Mouse (Mus musculus): ENCODE data around the gene Khnyn.

The Khnyn gene

DNA sequence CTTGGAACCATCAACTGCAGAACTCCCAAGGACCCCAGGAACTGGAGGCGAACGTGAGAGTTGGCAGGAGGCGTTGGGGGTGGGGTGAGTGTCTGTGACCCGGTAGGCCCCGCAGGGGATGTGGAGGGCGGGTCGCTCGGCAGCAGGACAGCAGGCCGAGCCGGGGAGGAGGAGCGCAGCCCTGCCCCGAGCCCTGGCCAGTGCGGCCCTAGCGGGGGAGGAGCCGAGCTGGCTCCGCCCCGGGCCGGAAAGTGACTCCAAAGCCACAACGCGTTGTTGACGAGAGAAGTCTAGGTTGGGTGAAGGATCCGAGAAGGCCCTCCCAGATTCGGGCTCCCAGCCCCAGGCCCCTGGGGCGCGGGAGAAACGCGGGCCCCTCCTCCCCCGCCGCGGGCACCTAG is at the start of gene Khnyn:
Gene Khnyn (plus strand): TSS at position 235 of the 401 bp plus-strand sequence.
- DNase-seq (ENCODE audit: low read depth), result peak; percentile 81

DNA sequence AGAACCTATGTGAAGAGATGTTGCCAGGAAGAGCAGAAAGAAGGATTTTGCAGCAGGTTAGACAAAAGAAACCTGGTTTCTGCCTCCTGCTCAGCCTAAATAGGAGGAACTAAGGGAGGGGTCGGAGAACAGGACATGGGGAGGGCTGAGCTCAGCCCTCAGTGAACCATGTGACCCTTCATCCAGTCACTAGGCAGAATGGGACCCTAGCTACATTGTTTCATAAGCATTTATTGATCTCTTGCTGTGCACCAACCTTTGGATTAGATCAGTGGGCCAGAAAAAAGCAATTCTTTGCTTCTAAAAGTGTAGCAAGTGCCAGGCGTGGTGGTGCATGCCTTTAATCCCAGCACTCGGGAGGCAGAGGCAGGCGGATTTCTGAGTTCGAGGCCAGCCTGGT is 46.4 kb upstream of the Khnyn start:
- no peak for DNase-seq (ENCODE audit: low read depth)

DNA sequence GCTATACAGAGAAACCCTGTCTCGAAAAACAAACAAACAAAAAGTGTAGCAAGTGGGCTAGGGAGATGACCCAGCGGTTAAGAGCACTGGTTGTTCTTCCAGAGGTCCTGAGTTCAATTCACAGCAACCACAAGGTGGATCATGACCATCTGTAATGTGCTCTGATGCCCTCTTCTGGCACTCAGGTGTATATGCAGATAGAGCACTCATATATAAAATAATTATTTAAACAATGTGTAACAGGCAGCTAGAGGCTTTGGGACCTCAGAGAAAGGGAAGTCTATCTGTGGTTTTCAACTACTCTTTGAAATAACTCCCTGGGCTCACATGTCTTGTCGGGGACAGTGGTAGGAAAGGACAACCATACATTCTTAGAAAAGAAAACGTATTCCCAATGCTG is 46.0 kb upstream of the Khnyn start:
- DNase-seq (ENCODE audit: low read depth), result no peak

DNA sequence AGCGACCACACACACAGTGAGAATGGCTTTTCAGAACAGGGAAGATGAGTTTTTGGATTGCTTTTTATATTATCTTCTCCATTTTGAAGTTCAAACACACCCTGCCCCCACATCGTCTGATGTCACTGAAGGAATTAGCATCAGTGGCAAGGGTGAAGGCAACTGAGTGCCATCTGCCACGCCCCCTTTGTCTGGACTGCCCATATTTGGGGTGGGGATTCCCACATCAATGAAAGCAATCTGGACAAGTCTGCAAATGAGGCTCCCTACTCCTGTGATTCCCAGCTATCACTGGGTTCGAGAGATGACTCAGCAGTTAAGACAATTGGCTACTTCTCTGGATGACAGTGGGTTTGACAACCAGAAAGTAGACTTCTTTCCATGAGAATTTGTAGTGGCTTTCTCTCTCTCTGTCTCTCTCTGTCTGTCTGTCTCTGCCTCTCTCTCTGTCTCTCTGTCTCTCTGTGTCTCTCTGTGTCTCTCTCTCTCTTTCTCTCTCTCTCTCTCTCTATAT is 43.8 kb upstream of the Khnyn start:
- no peak for DNase-seq (ENCODE audit: low read depth)

DNA sequence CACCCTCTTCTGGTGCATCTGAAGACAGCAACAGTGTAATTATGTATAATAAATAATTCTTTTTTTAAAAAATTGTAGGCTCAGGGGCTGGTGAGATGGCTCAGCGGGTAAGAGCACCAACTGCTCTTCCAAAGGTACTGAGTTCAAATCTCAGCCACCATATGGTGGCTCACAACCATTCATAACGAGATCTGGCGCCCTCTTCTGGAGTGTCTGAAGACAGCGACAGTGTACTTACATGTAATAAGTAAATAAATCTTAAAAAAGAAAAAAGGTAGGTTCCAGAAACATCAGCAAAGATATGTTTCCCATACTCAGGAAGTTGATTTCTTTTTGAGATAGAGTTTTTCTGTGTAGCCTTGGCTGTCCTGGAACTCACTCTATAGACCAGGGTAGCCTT is 42.0 kb upstream of the Khnyn start:
- no peak for DNase-seq (ENCODE audit: low read depth)

DNA sequence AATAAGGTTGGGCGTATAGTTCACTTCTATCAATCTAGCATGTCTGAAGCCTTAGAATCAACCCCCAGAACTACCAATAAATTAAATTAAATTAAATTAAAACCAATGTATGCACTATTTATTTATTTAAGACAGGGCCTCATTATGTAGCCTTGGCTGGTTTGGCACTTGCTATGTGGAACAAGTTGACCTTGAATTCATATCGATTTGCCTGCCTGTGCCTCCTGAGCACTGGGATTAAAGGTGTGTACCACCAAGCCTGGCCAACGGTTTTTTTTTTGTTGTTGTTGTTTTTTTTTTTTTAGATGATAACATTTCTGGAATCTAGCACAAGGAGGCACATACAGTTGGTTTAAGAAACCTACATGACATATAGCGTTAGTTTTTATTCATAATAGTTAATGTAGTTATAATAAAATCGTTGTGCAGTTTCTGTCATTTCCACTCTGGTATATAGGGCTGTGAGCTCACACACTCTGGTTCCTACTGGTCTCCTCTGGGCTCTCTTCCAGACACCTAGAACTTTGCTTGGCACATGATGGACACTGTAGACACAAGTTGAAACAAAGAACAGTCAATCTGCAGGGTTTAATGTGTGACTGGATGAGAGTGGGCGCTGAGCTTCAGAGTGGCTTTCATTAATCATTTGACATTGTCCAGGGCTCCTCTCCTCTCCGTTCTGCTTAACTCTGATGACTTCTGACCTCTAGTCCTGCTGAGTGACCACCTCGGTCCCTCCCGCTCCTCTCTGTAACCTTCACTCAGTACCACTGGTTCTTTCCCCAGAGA is 39.0 kb upstream of the Khnyn start:
- no peak for DNase-seq (ENCODE audit: low read depth)

DNA sequence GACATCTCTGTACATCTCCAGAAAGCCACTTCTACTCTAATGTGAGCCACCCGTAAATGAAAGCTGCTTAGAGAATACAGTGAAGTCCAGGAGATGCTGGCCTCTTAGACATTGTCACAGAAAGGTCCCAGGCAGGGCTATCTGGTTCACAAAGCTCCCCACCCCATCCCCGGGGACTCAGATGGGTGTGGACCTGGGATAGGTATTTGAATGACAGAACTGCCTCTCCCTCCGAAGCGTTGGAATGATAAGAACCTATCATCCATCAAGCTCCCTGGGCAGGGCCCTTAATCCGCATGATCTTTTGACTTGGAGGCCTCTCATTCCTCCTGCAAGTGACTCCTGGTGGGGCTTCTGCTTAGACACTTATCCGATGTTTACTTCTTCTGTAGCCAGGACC is 33.9 kb upstream of the Khnyn start:
- DNase-seq (ENCODE audit: low read depth), result no peak

DNA sequence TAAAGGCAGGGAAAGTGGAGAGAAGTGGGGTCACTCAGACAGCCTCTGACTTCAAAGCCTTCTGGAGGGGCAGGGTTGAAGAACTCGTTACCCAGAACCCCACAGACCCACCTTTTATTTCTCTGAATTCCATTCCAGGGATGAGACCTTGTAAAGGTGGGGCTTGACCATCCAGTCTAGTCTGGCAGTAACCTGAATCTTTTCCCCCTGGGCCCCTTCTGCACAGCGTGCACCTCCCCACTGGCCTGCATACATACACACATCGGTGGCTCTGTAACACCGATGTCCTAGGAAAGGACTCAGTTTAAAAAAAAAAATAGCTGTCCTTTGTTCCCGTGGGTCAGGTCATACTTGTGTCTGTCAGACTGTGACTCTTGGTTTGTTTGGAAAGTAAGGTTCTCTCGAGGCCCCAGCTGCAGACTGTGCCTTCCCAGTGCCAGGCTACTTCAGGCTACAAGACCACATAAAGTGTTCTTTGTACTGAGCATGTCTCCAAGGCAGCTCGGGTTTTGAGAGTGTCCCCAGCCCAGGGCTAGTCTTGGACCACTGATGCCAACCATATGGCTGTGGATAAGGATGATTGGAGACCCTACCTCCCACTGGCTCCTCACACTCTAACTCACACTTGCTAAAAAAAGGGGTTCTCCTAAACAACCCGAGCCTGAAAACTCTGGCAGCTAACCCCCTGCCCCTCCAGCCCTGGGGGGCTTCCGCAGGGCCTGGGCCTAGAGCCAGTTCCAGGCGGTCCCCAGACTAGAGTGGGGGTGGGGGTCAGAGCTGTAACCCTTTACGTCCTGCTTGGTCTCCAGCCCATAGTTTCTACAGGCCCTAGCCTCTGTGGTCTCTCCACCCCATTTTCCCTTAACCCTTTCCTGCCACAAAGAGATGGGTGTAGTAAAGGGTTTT is 31.8 kb upstream of the Khnyn start:
- DNase-seq (ENCODE audit: low read depth), result no peak

DNA sequence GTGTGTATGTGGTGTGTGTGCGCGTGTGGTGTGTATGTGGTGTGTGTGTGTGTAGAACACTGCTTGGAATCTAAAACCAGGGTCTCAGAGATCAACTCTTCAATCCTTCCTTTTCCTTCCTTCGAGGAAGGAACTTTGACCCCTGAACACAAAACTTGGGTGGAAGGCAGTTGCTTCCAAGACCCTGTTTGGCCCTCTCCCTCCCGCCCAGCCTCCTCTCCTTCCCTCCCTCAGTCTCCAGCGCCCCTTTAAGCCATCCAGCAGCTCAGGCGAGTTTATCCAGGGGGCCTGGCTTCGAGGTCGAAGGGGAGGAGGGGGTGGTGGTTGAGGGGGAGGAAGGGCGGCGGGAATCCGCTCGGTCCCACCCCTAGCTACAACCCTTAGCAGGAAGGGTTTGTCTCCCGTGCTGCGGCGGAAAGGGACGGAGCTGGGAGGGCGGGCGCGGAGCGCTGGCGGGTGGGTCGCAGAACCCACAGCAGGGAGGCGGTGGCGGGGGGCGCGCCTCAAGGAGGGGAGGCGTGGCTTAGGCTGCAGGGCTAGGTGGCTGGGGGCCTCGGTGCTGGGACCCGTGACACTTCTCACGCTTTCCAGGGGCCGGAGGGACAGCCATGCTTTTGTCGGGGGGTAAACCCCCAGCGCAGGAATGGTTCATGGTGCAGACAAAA is 31.0 kb upstream of the Khnyn start, which contains the start of gene Nynrin:
Gene Nynrin (plus strand): TSS at position 390 of the 665 bp plus-strand sequence.
- no peak for DNase-seq (ENCODE audit: low read depth)

DNA sequence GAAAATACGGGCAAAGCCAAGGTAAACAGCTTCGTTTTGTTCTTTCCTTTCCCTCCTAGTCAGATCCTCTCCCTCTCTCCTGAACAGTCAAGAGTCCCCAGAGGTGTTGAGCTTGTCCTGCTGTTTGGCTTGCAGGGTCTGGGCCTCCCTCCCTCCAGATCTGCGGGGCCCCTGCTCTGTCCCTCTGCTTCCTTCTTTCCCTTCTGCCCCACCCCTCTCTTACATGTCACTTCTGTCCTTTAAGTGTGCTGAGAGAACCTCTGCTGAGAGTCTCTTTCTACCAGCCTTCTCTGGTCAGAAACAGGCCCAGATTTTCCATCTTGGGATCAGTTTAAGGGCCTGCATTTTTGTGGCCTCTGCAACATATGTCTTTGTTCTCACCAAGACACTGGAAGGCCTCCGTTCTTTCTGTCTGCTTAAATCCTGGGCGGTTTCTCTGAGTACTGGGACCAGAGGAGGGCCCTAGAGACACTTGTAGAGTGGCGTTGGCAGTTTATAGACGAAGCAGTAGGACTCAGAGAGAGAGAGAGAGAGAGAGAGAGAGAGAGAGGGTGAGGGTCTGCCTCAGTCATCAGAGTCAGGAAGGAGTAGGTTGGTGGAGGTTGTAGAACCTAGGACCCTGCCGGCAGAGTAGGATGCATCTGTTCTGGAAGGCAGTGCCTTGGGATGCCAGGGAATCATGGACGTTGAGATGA is 30.2 kb upstream of the Khnyn start:
- no peak for DNase-seq (ENCODE audit: low read depth)

DNA sequence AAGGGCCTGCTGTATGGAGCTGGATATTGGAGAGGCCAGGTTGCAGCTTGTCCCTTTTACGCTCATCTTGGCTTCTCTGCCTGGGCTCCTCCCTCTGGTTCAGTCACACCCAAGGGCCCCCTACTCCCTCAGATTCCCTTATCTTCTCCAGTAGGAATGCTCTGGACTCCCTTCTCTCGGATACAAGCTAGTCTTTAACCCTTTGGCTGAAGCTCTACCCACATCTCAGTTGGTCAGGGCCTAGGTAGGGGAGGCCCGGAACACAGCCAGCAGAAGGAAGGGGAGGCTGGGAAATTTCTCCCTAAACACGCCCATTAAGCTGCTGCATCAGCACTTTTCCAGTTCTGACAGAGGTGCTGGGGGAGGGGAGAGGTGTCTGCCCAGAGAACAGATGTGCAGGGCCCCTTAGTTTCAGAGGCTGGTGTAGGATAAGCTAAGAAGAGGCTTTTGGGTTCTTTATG is 29.6 kb upstream of the Khnyn start:
- DNase-seq (ENCODE audit: low read depth), result no peak

DNA sequence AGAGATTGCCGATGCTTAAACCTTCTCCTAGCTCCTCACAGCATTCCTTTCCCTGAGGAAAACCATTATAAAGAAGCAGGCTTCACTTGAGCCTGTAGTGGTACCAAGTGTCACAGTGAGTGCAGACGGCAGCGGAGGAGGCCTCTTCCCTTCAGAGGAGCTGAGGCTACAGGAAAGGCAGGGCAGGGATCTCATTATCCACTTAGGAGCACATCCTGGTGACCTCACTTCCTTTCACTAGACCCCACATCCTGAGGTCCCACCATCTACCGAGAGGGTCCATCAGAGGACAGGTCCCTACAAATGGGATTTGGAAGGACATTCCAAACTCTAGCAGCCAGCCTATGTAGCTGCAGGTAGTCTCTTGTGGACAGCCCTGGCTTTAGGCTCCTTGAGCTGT is 27.2 kb upstream of the Khnyn start:
- no peak for DNase-seq (ENCODE audit: low read depth)

DNA sequence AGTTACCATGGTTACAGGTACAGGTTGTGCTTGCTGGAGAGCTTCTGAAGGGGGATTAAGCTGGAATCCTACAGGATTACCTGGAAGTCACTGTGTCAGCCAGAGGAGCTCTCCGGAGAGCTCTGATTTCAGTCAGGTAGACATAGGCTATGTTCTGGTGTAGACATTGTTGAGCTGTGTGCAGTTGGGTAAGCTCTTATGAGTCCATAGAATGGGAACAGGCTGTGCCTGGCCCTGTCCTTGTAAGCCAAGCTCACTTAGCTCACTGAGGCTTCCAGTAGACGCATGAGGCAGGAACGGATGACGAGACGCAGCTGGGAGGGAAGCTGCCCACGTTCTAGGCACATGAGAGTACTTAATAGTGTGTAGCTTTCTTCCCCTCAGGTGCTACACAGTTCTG is 22.6 kb upstream of the Khnyn start:
- DNase-seq (ENCODE audit: low read depth), result no peak

DNA sequence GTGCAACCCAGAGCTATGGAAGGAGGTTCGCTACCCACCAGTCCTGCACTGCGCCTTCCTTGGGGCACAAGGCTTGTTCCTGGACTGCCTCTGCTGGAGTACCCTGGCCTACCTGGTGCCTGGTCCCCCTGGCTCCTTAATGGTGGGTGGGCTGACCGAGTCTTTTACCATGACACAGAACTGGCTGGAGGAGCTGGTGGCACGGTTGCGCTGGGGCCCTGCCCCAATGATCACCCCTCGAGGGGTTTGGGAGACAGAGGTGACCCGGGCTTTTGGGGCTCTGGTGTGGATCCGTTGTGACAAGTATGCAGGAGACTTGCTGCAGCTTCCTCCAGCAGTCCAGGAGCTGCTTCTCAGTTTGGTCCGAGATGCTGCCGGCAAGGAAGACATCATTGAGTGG is 21.8 kb upstream of the Khnyn start:
- no peak for DNase-seq (ENCODE audit: low read depth)

DNA sequence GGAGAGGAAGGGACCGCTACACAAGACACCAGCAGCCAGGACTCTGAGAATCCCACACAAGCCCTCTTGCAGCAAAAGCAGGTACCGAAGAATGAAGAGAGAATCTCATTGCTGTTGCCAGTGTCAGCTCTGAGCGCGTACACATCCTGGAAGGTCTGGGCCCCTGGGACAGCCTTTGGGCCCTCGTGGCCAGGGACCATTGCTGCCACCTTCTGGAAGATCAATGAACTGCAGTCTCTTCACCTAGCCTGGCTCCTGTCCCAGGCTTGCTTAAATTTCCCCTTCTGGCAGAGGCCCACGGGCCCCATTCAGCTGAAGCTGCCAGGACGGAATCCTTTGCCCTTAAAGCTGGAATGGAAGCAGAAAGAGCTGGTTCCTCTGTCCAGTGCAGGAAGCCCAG is 21.0 kb upstream of the Khnyn start:
- DNase-seq (ENCODE audit: low read depth), result peak; percentile 81

DNA sequence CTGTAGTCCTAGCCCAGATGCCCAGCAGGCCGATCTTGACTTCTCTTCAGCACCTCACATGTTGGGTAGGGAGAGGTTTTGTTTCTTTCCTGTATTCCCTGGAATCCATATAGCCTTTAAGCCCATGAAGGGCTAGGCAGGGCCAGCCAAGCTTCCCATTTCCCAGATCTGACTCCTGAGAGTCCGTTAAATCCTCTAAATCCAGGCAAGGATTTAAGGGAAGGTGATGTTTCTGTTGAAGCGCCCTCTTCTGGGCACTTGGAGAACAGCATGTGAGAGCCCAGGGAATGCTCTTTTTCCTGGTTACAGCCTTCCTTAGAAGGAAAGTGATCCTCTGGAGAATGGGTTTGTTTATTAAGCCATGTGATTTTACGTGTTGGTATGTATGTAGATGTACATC is 17.8 kb upstream of the Khnyn start:
- peak; percentile 66 for DNase-seq (ENCODE audit: low read depth)

DNA sequence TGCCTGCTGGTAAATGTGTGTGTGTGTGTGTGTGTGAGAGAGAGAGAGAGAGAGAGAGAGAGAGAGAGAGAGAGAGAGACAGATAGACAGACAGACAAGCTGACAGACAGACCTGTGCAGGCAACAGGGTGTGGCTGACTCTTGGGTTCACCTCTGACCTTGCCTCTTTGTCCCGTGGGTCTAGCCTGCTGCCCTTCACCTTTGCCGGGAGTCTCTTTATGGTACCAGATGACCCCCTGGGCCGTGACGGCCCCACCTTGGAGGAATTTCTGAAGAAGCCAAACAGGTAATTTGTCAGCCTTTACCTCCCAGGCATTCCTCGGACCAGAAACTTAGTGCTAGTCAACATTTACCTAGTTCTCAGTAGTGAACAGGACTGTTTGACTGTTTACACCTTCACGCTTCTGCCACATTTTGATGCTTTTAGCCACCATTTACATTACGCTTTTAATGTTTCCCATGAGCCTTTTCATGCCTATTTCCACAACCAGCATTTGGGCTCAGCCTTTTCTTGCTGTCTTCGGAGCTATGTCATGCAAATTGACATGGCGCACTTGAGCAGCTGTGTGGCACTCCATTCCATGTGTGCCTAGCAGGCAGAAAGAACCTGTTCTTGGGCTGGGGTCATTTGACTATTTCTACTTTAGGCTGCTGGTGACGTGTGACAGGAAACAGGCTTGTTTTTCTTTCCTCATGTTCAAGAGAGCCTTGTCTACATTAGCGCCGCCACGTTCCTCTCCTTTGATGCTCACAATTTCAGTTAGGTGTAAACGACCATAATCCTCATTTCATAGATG is 16.3 kb upstream of the Khnyn start:
- no peak for DNase-seq (ENCODE audit: low read depth)

DNA sequence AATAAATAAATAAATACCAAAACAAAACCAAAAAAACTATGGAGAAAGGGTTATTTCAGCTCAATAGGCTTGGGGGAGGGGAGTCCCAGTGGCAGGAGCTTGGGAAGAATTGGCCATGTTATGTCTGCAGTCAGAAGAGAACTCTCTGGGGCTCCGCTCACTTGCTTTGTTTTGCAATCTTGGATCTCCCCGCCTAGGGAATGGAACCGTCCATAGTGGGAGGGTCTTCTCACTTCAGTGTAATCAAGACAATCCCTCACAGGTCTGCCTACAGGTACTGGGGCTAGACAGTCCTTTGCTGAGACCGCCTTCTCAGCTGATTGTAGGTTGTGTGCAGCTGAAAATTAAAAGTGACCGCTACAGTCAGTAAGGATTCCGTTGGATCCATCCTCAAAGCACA is 15.2 kb upstream of the Khnyn start:
- no peak for DNase-seq (ENCODE audit: low read depth)

DNA sequence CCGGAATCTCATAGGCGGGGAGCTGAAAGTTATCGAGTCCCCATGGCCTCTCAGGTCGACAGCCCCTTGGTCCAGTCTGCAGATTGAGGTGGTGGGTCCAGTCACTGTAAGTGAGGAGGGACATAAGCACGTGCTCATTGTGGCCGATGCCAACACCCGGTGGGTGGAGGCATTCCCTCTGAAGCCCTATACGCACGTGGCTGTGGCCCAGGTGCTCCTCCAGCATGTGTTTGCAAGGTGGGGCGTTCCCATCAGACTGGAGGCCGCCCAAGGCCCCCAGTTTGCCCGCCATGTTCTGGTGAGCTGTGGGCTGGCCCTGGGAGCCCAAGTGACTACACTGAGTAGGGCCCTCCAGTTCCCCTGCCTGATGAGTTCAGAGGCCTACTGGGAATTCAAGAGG is 12.7 kb upstream of the Khnyn start:
- DNase-seq (ENCODE audit: low read depth), result no peak

DNA sequence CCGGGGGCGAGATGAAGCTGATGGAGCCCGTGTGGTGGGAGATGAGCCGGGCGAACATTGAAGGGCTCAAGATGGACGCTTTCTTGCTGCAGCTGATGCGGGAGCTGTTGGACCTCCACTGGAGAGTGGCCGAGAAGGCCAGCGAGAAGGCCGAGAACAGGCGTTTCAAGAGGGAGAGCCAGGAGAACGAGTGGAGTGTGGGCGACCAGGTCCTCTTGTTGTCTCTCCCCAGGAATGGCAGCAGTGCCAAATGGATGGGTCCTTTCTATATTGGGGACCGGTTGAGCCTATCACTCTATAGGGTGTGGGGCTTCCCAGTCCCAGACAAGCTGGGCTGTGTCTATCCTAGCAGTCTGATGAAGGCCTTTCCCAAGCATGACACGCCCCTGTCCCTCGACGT is 12.2 kb upstream of the Khnyn start:
- no peak for DNase-seq (ENCODE audit: low read depth)

DNA sequence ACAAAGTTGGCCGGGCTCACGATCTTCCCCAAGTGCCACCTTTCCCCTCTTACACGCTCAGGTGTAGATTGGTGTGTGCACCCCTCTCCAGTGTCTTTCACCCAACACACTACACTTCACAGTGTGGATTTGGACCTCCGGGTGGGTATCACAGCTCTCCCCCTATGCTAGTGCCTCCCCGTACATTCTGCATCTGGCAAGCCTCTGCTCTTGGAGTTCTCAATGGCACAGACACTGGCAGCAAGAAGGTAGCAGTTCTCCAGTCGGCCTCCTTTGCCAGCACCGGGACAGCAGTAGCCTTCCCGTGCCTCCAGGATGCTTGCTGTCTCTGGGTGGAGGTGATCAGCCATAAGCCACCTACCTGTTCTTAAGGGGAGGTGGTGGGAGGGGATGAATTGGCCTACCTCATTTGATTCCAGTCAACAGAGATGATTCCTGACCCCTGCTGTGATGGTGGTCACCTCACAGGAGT is 11.5 kb upstream of the Khnyn start:
- no peak for DNase-seq (ENCODE audit: low read depth)
